Mouse (Mus musculus): ENCODE data around the gene 2310034G01Rik. TPM values are rescaled to one million over a fixed set of nuclear protein-coding genes. Genes with fewer than 3 reads are reported as not detected.

The 2310034G01Rik gene
- polyA plus RNA-seq, 1 experiment from 2014 or later, result 1.7 TPM

DNA sequence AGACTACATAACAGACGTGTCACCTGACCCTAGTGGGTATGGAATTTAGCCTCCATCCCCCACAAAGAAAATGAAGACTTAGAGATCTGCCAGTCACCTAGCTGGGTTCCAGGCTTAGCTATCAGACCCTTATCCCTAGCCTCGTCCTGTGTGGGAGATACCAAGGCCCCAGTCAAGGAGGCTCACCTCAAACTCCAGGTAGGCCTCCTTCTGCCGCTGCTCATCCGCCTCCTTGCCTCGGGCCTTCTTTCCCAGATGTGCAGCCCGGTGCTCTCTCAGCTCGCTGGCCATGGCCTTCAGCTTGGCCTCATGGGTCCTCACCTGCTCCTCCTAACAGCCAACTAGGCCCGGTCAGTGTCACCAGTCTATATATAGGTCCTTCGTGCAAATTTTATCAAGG lies 37.0 kb downstream of the 2310034G01Rik start:
- no peak overlapping the region for H3K4me2 ChIP-seq (replicated peaks; ENCODE audit: low read depth)
- H3K4me1 ChIP-seq (replicated peaks; ENCODE audit: control insufficient read depth, insufficient read depth), result peaks cover 6% of the 10 kb centered on the region; the same call in 1 of the 2 replicates
- peak; percentile 12 for DNase-seq (ENCODE audit: low spot score)
- H3K9me3 ChIP-seq (ENCODE audit: control insufficient read depth, low read length), result no peaks in the 10 kb centered on the region
- no peak overlapping the region for H3K4me3 ChIP-seq (ENCODE audit: low read depth, low read length)
- 0 out of 2 replicates have a peak, but pooled peaks cover 2% of the 10 kb centered on the region for H3K27me3 ChIP-seq (ENCODE audit: control insufficient read depth, insufficient read depth, low read length)
- peaks cover 27% of the 10 kb centered on the region for H3K36me3 ChIP-seq (ENCODE audit: control insufficient read depth, insufficient read depth, low read length)
- no peak overlapping the region for H3K9ac ChIP-seq (ENCODE audit: low read length)
- TF ChIP-seq CTCF (IDR thresholded peaks at IDR 0.05; ENCODE audit: low read depth), result no peak
- TF ChIP-seq EP300 (optimal IDR thresholded peaks at IDR 0.05), result no peak
- ATAC-seq (ENCODE audit: low FRiP score, low TSS enrichment), result no peak
- H3K27ac ChIP-seq (replicated peaks), result no peak overlapping the region
- 86% methylated on average over 9 of the region's 9 CpGs for WGBS

DNA sequence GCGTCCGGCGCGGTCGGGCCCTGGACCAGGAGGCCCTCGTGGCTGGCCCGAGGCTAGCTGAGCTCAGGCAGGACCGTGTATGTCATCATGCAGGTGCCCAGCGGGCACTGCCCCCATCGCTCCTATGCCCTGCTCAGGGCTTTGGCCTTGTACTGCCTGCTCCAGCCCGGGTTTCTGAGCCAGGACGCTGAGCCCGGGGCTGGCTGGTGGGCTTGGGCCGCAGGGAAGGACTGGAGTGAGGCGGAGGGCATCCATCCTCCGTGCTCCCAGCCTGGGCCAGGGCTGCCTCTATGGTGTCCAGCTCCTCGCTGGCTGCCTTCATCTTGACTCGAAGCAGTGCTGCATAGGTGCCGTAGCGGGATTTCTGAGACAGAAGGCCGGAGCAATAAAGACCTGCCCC lies 37.5 kb downstream of the 2310034G01Rik start:
- peaks cover 29% of the 10 kb centered on the region for H3K36me3 ChIP-seq (ENCODE audit: control insufficient read depth, insufficient read depth, low read length)
- H3K27me3 ChIP-seq (ENCODE audit: control insufficient read depth, insufficient read depth, low read length), result no peaks in the 10 kb centered on the region
- no peak overlapping the region for H3K4me3 ChIP-seq (ENCODE audit: low read depth, low read length)
- 81% methylated on average over 21 of the region's 21 CpGs for WGBS
- H3K4me1 ChIP-seq (replicated peaks; ENCODE audit: control insufficient read depth, insufficient read depth), result peaks cover 6% of the 10 kb centered on the region; the same call in 1 of the 2 replicates
- ATAC-seq (ENCODE audit: low FRiP score, low TSS enrichment) (no peak), DNase-seq (ENCODE audit: low spot score) (peak; percentile 12)
- TF ChIP-seq EP300 (optimal IDR thresholded peaks at IDR 0.05) (no peak), CTCF (IDR thresholded peaks at IDR 0.05; ENCODE audit: low read depth) (no peak)
- H3K9ac ChIP-seq (ENCODE audit: low read length), result no peak overlapping the region
- H3K4me2 ChIP-seq (replicated peaks; ENCODE audit: low read depth), result no peak overlapping the region
- no peak overlapping the region for H3K27ac ChIP-seq (replicated peaks)
- no peaks in the 10 kb centered on the region for H3K9me3 ChIP-seq (ENCODE audit: control insufficient read depth, low read length)

DNA sequence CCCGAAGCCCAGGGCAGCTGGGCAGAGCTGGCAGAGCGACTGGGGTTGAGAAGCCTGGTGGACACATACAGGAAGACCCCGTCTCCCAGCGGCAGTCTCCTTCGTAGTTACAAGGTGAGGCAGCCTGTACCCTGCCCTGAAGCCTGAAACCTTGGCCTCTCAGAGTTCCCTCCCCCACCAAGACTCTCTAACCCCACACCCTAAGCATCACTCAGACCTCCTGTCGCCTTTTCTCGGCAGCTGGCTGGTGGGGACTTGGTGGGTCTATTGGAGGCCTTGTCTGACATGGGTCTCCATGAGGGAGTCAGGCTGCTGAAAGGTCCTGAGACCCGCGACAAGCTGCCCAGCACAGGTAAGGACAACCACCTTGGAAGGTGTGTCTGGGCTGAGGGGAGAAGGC lies 38.8 kb downstream of the 2310034G01Rik start:
- WGBS, result 81% methylated on average over 9 of the region's 9 CpGs
- ATAC-seq (ENCODE audit: low FRiP score, low TSS enrichment), result no peak
- Histone ChIP-seq H3K36me3 (ENCODE audit: control insufficient read depth, insufficient read depth, low read length) (peaks cover 32% of the 10 kb centered on the region), H3K4me3 (ENCODE audit: low read depth, low read length) (no peak overlapping the region), H3K4me1 (replicated peaks; ENCODE audit: control insufficient read depth, insufficient read depth) (peaks cover 6% of the 10 kb centered on the region; the same call in 1 of the 2 replicates), H3K9ac (ENCODE audit: low read length) (no peak overlapping the region), H3K27me3 (ENCODE audit: control insufficient read depth, insufficient read depth, low read length) (no peaks in the 10 kb centered on the region), H3K27ac (replicated peaks) (no peak overlapping the region), H3K9me3 (ENCODE audit: control insufficient read depth, low read length) (no peaks in the 10 kb centered on the region), H3K4me2 (replicated peaks; ENCODE audit: low read depth) (no peak overlapping the region)
- no peak for DNase-seq (ENCODE audit: low spot score)
- no peak for TF ChIP-seq CTCF (IDR thresholded peaks at IDR 0.05; ENCODE audit: low read depth)
- no peak for TF ChIP-seq EP300 (optimal IDR thresholded peaks at IDR 0.05)

DNA sequence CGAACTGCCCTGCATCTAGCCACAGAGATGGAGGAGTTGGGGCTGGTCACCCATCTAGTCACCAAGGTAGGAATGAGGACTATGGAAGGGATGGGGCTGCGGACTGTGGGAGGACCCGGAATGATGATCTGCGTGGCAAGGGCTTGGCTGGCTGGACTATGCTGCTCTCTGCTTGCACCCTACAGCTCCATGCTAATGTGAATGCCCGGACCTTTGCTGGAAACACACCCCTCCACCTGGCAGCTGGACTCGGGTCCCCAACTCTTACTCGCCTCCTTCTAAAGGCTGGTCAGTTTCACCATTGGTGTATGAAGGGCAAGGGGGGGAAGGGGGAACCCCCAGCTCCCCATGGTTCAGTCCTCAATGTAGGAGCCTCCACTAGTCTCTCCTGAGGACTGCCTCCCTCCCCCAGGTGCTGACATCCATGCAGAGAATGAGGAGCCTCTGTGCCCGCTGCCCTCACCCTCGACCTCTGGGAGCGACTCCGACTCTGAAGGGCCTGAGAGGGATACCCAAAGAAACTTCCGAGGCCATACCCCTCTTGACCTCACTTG lies 39.7 kb downstream of the 2310034G01Rik start:
- 89% methylated on average over 12 of the region's 12 CpGs for WGBS
- H3K27me3 ChIP-seq (ENCODE audit: control insufficient read depth, insufficient read depth, low read length), result no peaks in the 10 kb centered on the region
- no peak overlapping the region for H3K27ac ChIP-seq (replicated peaks)
- no peak overlapping the region for H3K4me3 ChIP-seq (ENCODE audit: low read depth, low read length)
- H3K4me2 ChIP-seq (replicated peaks; ENCODE audit: low read depth), result no peak overlapping the region
- no peak for DNase-seq (ENCODE audit: low spot score)
- TF ChIP-seq EP300 (optimal IDR thresholded peaks at IDR 0.05) (no peak), CTCF (IDR thresholded peaks at IDR 0.05; ENCODE audit: low read depth) (no peak)
- H3K9me3 ChIP-seq (ENCODE audit: control insufficient read depth, low read length), result no peaks in the 10 kb centered on the region
- peaks cover 32% of the 10 kb centered on the region for H3K36me3 ChIP-seq (ENCODE audit: control insufficient read depth, insufficient read depth, low read length)
- no peak for ATAC-seq (ENCODE audit: low FRiP score, low TSS enrichment)
- peaks cover 5% of the 10 kb centered on the region; the same call in 1 of the 2 replicates for H3K4me1 ChIP-seq (replicated peaks; ENCODE audit: control insufficient read depth, insufficient read depth)
- H3K9ac ChIP-seq (ENCODE audit: low read length), result no peak overlapping the region

DNA sequence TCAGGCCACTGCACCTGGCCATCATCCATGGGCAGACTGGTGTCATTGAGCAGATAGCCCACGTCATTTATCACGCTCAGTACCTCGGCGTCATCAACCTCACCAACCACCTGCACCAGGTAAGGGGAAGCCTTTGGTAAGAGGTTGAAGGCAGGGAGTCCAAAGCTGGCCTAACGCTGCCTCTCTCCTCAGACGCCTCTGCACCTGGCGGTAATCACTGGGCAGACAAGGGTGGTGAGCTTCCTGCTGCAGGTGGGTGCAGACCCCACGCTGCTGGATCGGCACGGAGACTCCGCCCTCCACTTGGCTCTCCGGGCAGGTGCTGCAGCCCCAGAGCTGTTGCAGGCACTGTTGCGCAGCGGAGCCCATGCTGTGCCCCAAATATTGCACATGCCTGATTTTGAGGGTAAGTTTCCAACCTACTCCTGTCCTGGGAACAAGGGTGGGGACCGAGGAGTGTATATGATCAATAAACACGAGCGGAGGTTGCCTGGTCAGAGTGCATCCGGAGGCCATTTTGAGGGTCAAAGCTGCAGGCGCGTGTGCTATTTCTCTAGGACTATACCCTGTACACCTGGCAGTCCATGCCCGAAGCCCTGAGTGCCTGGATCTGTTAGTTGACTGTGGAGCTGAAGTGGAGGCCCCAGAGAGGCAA lies 40.3 kb downstream of the 2310034G01Rik start:
- no peaks in the 10 kb centered on the region; the same call in 1 of the 2 replicates for H3K4me1 ChIP-seq (replicated peaks; ENCODE audit: control insufficient read depth, insufficient read depth)
- no peaks in the 10 kb centered on the region for H3K27me3 ChIP-seq (ENCODE audit: control insufficient read depth, insufficient read depth, low read length)
- no peak overlapping the region for H3K4me2 ChIP-seq (replicated peaks; ENCODE audit: low read depth)
- WGBS, result 78% methylated on average over 21 of the region's 21 CpGs
- H3K9ac ChIP-seq (ENCODE audit: low read length), result no peak overlapping the region
- ATAC-seq (ENCODE audit: low FRiP score, low TSS enrichment) (no peak), DNase-seq (ENCODE audit: low spot score) (no peak)
- H3K36me3 ChIP-seq (ENCODE audit: control insufficient read depth, insufficient read depth, low read length), result peaks cover 32% of the 10 kb centered on the region
- no peak overlapping the region for H3K4me3 ChIP-seq (ENCODE audit: low read depth, low read length)
- no peaks in the 10 kb centered on the region for H3K9me3 ChIP-seq (ENCODE audit: control insufficient read depth, low read length)
- TF ChIP-seq CTCF (IDR thresholded peaks at IDR 0.05; ENCODE audit: low read depth), result no peak
- no peak for TF ChIP-seq EP300 (optimal IDR thresholded peaks at IDR 0.05)
- no peak overlapping the region for H3K27ac ChIP-seq (replicated peaks)

All from stomach, postnatal 0 days (tissue).